Mouse (Mus musculus): ENCODE data around the gene Vax1.

Gene Vax1

GRCm38 (mm10) chr19:59169936-59170765 is at the start of gene Vax1:
Gene Vax1 (minus strand): TSS chr19:59170056.
- DNase-seq (ENCODE audit: low spot score): peak; percentile 47

- no peak for DNase-seq (ENCODE audit: low spot score)
Measured at GRCm38 (mm10) chr19:59218991-59219390, 49.1 kb upstream of the Vax1 start, which contains the start of gene Kcnk18. Gene Kcnk18 (plus strand): TSS chr19:59219214.

- DNase-seq (ENCODE audit: low spot score): no peak
Measured at GRCm38 (mm10) chr19:59216891-59217290, 47.0 kb upstream of the Vax1 start.

GRCm38 (mm10) chr19:59208986-59209385 is 39.1 kb upstream of the Vax1 start:
- no peak for DNase-seq (ENCODE audit: low spot score)

- DNase-seq (ENCODE audit: low spot score): peak; percentile 91
Measured at GRCm38 (mm10) chr19:59208475-59208874, 38.6 kb upstream of the Vax1 start.

- DNase-seq (ENCODE audit: low spot score): peak; percentile 81
Measured at GRCm38 (mm10) chr19:59198161-59198560, 28.3 kb upstream of the Vax1 start.

- peak; percentile 87 for DNase-seq (ENCODE audit: low spot score)
Measured at GRCm38 (mm10) chr19:59196111-59196666, 26.3 kb upstream of the Vax1 start.

GRCm38 (mm10) chr19:59195181-59195770 is 25.4 kb upstream of the Vax1 start:
- DNase-seq (ENCODE audit: low spot score): peak; percentile 24

- peak; percentile 47 for DNase-seq (ENCODE audit: low spot score)
Measured at GRCm38 (mm10) chr19:59193986-59194820, 24.3 kb upstream of the Vax1 start.

- no peak for DNase-seq (ENCODE audit: low spot score)
Measured at GRCm38 (mm10) chr19:59193456-59193855, 23.6 kb upstream of the Vax1 start.

GRCm38 (mm10) chr19:59192491-59192890 is 22.6 kb upstream of the Vax1 start:
- peak; percentile 37 for DNase-seq (ENCODE audit: low spot score)

- peak; percentile 25 for DNase-seq (ENCODE audit: low spot score)
Measured at GRCm38 (mm10) chr19:59191123-59191505, 21.3 kb upstream of the Vax1 start.

GRCm38 (mm10) chr19:59190431-59191122 is 20.7 kb upstream of the Vax1 start:
- DNase-seq (ENCODE audit: low spot score): peak; percentile 26

- DNase-seq (ENCODE audit: low spot score): no peak
Measured at GRCm38 (mm10) chr19:59188981-59189380, 19.1 kb upstream of the Vax1 start.

GRCm38 (mm10) chr19:59184000-59184399 is 14.1 kb upstream of the Vax1 start:
- no peak for DNase-seq (ENCODE audit: low spot score)

- peak; percentile 57 for DNase-seq (ENCODE audit: low spot score)
Measured at GRCm38 (mm10) chr19:59173341-59174015, 3.6 kb upstream of the Vax1 start.

GRCm38 (mm10) chr19:59172781-59173180 is 2.9 kb upstream of the Vax1 start:
- no peak for DNase-seq (ENCODE audit: low spot score)

GRCm38 (mm10) chr19:59171871-59172245 is 2.0 kb upstream of the Vax1 start:
- no peak for DNase-seq (ENCODE audit: low spot score)

- peak; percentile 58 for DNase-seq (ENCODE audit: low spot score)
Measured at GRCm38 (mm10) chr19:59171151-59171870, 1.5 kb upstream of the Vax1 start.

- peak; percentile 39 for DNase-seq (ENCODE audit: low spot score)
Measured at GRCm38 (mm10) chr19:59170766-59171095, 875 bp upstream of the Vax1 start.

All from retina, embryonic 14.5 days (tissue).